Mouse (Mus musculus) mouse trophoblast stem cell (cell line): ENCODE data around the gene Tmem59l.

Experiments
- in situ Hi-C, 2 experiments: fragments of 300-500 bp; cut with MseI, MboI; formaldehyde crosslinking; loops; 2 replicates in 1 of 2; 3 replicates in 1 of 2; pipeline ENCODE4 v1.15.1; 2025

Gene Tmem59l

DNA sequence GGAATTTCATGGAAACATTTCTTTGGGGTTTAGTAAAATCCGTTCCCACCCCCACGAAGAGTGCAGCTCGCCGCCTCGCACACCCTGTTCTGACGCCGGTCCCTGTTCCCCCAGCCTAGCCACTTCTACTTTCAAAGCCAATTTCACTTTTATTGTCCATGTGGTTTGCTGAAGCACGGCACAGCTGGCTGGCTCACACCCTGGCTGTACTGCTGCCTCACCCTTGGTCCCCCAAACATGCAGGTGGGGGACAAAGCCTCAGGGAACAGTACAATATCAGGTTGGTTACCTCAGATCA is 24.7 kb downstream of the Tmem59l start:
- in situ Hi-C loops: no loop called here

GRCm38 (mm10) chr8:70461765-70462515 is 25.2 kb downstream of the Tmem59l start:
- in situ Hi-C loops: no loop called here

DNA sequence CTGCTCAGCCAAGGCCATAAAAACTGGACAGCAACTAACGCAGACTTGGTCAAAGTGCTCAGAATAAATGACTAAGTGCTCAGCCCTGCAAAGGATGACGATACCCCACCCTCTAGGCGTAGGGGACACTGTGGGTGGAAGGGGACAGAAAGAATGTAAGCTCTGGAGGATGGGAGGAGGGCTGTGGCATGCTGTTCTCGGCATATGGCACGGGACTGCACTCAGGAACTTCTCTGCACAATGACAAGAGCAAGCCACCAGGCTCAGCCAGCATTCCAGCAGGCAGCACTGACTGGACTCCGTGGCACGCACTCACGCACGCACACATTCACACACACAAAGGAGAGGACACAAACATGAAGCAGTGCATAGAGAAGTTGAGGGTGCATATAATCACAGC is 26.6 kb downstream of the Tmem59l start:
- in situ Hi-C loops: no loop called here

- in situ Hi-C loops: no loop called here
These were observed 27.0 kb downstream of the Tmem59l start for GRCm38 (mm10) chr8:70460199-70460598.

DNA sequence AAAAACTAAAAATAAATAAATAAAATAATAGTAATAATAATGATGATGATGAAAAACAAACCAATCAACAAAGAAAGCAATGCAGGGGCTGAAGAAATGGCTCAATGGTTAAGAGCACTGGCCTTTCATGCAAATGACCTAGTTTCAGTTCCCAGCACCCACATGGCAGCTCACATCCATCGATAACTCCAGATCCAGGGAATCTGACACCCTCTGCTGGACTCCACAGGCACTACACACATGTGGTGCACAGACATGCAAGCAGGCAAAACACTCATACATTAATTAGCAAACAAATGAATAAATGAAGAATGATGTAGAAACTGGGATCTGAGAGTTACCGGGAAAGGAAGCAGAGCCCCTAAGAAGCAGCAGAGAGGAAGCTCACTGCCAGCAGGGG is 27.5 kb downstream of the Tmem59l start:
- in situ Hi-C loops: no loop called here

DNA sequence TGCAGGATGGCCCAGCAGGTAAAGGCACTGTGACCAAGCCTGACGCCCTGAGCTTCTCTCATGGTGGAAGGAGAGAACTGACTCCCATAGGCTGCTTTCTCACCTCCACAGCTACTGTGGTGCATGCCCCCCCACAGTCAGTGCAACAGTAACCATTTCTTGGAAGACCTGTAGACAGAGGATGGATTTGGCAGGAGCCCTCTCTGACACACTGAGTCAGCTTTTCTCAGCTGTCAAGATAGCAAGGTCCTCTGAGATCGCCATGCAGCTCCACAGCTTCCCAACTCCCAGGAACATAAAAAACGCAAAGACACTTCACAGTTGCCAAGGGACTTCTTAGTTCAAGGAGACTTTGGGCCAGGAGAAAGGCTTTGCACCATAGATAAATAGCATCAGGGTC is 28.7 kb downstream of the Tmem59l start:
- in situ Hi-C loops: no loop called here

- in situ Hi-C loops: no loop called here
These were observed 29.3 kb downstream of the Tmem59l start for GRCm38 (mm10) chr8:70457882-70458281.

DNA sequence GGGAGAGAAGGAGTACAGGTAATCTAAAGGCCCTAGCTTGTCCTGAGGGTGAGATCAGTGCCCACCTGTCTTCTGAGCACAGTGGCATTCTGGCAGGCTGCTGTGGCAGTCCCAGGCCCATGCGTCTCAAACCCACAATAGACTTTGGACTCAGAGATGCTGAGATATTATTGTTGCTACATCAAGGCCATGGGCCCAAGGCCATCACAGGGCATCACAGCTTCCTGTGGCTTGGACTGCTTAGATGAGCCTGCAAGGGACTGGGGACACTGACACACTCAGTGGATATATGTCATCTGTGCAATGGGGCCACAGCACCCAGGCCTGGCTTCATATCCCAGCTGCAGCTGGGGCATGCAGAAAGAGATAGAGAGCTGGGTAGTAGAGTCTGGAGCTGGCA is 30.2 kb downstream of the Tmem59l start:
- in situ Hi-C loops: no loop called here

DNA sequence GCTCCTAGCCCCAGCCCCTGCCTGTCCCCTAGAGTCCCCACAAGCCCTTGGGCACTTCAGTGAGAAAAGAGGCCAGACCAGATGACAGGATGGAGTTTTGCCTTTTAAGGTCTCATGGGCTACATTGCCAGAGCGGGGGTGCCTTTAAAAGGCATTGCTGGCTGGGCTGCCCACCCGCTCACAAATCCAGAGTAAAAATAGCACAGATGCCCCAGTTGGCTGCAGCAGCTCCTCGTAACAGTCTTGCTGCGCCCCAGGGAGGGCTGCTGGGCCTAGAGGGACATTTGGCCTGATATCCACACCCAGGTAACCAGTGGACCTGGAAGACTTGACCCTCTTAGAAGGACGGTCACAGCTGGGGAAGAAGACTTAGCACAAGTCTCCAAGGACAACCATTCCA is 33.3 kb downstream of the Tmem59l start:
- in situ Hi-C loops: no loop called here

- in situ Hi-C loops: no loop called here
These were observed 34.8 kb downstream of the Tmem59l start for GRCm38 (mm10) chr8:70452196-70452966.

DNA sequence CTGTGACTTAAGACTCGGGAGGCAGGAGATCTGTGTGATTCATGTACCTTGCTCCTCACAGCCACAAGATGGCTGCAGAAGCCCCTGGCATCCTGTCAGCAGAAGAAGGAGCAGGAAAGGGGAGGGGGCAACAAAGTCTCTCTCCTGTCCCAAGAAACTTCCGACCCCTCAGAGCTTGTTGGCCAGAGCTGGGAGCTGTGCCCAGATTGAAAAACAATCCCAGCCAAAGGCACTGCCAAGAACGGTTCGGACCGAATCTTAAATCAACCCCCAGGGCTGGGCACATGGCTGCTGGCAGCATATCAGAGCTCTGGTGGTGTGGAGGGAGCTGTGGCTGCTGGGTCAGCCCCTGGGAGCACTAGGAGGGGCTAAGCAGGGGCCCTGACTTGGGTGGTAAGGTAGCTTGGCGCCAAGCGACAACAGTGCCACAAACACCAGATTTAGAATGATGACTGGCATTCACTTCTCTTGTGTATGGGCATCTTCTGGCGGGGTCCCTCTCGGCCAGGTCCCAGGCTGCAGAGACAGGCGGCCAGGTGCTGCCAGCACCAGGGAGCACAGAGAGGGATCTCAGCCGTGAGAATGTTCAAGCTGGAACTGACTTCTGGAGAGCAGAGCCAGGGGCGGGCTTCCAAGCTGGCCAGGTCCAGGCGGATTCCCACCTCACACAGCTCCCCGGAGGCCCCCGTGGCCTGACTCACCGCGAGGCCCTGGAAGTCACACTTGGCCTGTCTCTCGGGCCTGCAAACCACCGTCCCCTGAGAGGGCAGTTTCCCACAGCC is 39.3 kb downstream of the Tmem59l start:
- in situ Hi-C loops: no loop called here

DNA sequence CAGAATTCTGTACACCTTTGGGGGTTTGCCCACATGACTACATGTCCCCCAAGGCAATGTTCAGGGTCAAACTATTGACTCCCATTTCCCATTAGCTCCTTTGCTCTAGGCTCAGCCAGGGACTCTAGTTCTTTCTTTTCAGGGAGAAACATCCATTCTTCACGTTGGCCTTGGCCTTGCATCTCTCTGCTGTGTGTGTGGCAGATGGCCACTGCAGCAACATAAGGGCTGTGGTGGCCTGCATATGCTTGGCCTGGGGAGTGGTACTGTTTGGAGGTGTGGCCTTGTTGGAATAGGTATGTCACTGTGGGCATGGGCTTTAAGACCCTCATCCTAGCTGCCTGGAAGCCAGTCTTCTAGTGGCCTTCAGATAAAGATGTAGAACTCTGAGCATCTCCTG is 41.2 kb downstream of the Tmem59l start:
- in situ Hi-C loops: no loop called here

DNA sequence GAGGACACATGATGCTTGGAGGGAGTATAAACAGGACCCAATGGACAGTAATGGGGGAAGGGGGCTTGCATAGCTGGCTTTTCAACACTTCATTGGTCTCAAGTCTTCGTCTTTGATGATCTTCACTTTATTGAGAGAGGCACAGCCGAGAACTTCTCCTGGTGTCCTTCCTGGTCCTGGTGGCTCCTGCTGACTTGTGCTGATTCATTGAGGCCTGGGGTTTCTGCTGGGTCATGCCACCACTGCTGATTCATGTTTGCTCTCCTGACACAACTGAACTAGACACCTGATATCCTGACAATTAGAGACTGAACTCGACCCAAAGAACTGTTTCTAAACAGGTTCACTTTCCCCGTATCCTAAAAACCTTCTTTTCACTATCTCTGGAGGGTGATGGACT is 43.8 kb downstream of the Tmem59l start:
- in situ Hi-C loops: no loop called here

- in situ Hi-C loops: no loop called here
These were observed 45.6 kb downstream of the Tmem59l start for GRCm38 (mm10) chr8:70441565-70441964.

GRCm38 (mm10) chr8:70440246-70440645 is 46.9 kb downstream of the Tmem59l start:
- in situ Hi-C loops: no loop called here

DNA sequence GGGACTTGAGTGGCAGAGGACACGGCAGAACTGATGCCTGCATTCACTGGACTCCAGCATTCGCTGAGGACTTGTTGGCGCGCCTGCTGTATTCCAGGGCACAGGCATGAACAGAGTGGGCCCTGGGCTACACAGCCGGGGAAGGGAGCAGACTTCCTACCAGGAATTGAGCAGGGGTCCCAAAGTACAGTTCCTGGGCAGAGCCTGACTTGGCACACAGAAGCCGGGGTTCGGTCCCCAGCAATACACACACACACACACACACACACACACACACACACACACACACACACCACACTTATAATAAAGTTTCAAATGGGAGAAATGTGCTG is 47.3 kb downstream of the Tmem59l start:
- in situ Hi-C loops: no loop called here

GRCm38 (mm10) chr8:70439055-70439847 is 47.9 kb downstream of the Tmem59l start, which contains the start of gene Crtc1:
Gene Crtc1 (minus strand): TSS chr8:70439579.
- in situ Hi-C loops: no loop called here

DNA sequence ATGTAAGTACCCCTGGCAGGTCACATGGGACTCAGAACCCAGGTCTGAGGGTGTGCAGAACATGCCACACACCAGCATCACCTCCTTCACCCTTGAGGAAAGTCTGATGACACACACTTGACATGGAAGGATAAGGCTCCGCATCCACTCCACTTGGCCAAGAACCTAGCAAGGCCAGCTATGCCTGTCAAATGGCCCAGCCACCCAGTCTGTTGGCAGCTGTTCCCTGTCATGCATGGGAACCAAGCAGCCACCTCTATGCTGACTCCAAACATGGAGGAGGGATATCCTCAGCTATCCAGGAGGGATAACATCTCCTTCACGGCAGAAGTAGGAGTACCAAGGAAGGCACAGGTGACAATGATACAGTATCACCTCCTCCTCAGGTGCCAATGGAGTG is 48.7 kb downstream of the Tmem59l start:
- in situ Hi-C loops: no loop called here

DNA sequence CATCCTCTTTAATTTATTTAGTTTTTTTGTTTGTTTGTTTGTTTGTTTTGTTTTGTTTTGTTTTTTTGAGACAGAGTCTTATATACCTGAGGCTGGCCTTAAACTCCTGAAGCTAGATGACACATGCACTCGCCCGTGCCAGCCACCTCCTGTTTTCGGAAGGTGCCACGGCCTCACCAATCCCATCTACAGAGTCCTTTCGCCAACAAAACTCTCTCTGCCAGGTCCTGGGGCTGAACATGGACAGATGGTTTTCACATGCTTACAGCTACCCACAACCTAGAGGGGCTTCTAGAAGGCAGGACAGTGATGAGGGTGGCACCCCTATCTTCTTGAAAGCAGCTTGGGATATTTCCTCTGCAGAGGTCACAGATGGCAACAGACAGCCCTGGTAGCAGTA is 52.0 kb downstream of the Tmem59l start:
- in situ Hi-C loops: no loop called here
